ENCODE assay signal across 8 mouse cellular contexts in the genomic region with DNA sequence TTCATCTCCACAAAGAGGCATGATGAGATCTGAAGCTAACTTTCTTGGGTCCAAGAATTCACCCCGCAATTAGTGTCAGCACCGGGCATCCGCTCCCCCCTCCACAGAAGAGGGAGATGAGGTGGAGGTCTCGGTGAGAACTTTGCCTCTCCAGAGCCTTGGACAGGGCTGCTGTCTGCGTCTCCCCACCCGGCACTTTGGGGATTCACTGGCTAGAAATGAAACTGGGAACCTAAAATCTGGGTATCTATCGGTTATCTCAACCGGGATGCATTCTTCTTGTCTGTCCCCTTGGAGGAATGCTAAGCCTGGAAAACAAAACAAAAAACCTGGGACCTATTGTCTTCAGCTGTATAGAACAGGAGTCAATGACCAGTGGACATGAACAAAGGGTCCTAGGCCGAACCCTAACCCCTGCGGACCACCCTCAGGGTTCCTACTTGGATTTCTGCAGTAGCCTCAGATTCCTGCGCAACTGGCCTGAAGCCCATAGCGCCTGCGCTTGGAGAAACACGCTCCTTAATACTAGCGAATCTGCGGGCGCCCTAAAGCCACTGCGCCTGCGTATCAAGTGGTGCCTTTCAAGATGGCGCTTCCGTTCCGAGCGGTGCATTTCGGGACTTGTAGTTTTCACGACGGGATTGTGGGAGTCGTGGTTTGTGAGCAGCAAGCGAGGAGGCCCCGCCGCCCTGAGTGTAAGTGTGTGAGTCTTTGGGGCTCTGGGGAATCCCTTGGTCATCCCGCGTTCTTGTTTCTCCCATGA. TPM values are rescaled to one million over a fixed set of nuclear protein-coding genes. Genes with fewer than 3 reads are reported as not detected.
DNase-seq lines count a peak whose midpoint lies in the region; ATAC-seq and TF ChIP-seq lines count a peak whose summit lies in the region.

A gene (plus strand): TSS at position 638 of the 763 bp plus-strand sequence.

- peak within 1 kb of the TSS; percentile 82 for H3K9ac ChIP-seq in hindbrain, embryonic 13.5 days

- peak within 1 kb of the TSS; percentile 86 for H3K27ac ChIP-seq in hindbrain, embryonic 13.5 days

- H3K4me2 ChIP-seq in hindbrain, embryonic 13.5 days = peak within 1 kb of the TSS; percentile 81

- CTCF ChIA-PET in Patski (lab: Charles Lee) = interaction anchor here (1.5 to 1.8 kb wide), 2 partner anchors 12 to 145 kb away, joined by 3 to 5 read pairs; no protein-coding TSS in a partner anchor

- no peaks in the 10 kb centered on the region for H3K9me3 ChIP-seq in hindbrain, embryonic 13.5 days

- peak; percentile 76 for ATAC-seq in Patski
- peak; percentile 94 for ATAC-seq in hindbrain, embryonic 13.5 days (ENCODE audit: low FRiP score)

- POLR2A ChIA-PET in Patski (lab: Charles Lee) = no interaction called here

- in situ Hi-C loops in Patski (cut with MboI; ENCODE audit: low pct_unique_long_range_greater_than_20kb) = no loop called here

- no peaks in the 10 kb centered on the region for H3K27me3 ChIP-seq in Patski
- no peaks in the 10 kb centered on the region for H3K27me3 ChIP-seq in hindbrain, embryonic 13.5 days

- H3K4me1 ChIP-seq in hindbrain, embryonic 13.5 days (replicated peaks) = peaks cover 27% of the 10 kb centered on the region

- DNase-seq in Patski (ENCODE audit: low read depth, low spot score) = peak; percentile 72
- DNase-seq in cerebellum, postnatal 14 days = peak; percentile 95 to 96
- peak; percentile 91 to 92 for DNase-seq in frontal cortex, postnatal 14 days (ENCODE audit: low spot score in 2 of 2)
- DNase-seq in layer of hippocampus, postnatal 25 days (ENCODE audit: extremely low spot score in 1 of 2, low spot score in 1 of 2) = peak; percentile 88 to 91
- DNase-seq in lung, postnatal 25 days (ENCODE audit: low spot score) = peak; percentile 97
- peak; percentile 98 for DNase-seq in retina, embryonic 14.5 days (ENCODE audit: low spot score)
- DNase-seq in thymus, postnatal 4 days = peak; percentile 95

- 7% methylated on average over 32 of the region's 32 CpGs for WGBS in hindbrain, embryonic 13.5 days

- TF ChIP-seq CTCF in Patski (IDR thresholded peaks at IDR 0.05) = no peak

- peaks cover 4% of the 10 kb centered on the region for H3K36me3 ChIP-seq in hindbrain, embryonic 13.5 days

- peak within 1 kb of the TSS; percentile 68 for H3K4me3 ChIP-seq in hindbrain, embryonic 13.5 days

RNA-seq across cellular contexts. Expression of the gene that starts here (rescaled TPM):
- 77.4 TPM for polyA plus RNA-seq in Patski (2021)
- 77.9 and 86.6 TPM in 2 replicates for polyA plus RNA-seq in hindbrain, embryonic 13.5 days (2015; fragmentation: Nextera tagmentation; extraction: Ambion mirVana)
- total RNA-seq in layer of hippocampus, postnatal 25 days (2021) = 10 to 100 TPM; 19.3 to 21.4 TPM

Comparison
In these comparisons a context has a peak if more than half of its experiments do, and no peak if none do; other contexts are left out.
1. Peak in every context shown above with its lines: DNase-seq, ATAC-seq, H3K4me3 ChIP-seq and H3K27ac ChIP-seq.